Mouse (Mus musculus) C2C12 (cell line): ENCODE results near the gene Rftn1. TPM values are rescaled to one million over a fixed set of nuclear protein-coding genes. Genes with fewer than 3 reads are reported as not detected.

Experiments used
- H3K27me3 ChIP-seq: one replicate; pipeline ENCODE4 v1.6.1; 2011; ENCODE audit not compliant: control insufficient read depth, insufficient read depth, insufficient read length
- H3K36me3 ChIP-seq: one replicate; pipeline ENCODE4 v1.6.1; 2011; ENCODE audit not compliant: control insufficient read depth, insufficient read depth
- H3K4me3 ChIP-seq: one replicate; pipeline ENCODE4 v1.5.1; 2011; ENCODE audit warnings: mild to moderate bottlenecking, control low read depth; ENCODE audit not compliant: poor library complexity, insufficient read depth, severe bottlenecking
- H3K79me2 ChIP-seq: one replicate; pipeline ENCODE4 v1.6.1; 2011; ENCODE audit not compliant: control insufficient read depth, insufficient read depth
- H3K79me3 ChIP-seq: one replicate; pipeline ENCODE4 v1.6.1; 2011; ENCODE audit warnings: low read depth, control low read depth
- H3ac ChIP-seq: one replicate; pipeline ENCODE3; 2011; ENCODE audit warnings: low read depth; ENCODE audit not compliant: control insufficient read depth, insufficient read length
- CEBPB ChIP-seq: IDR thresholded peaks from one replicate; pipeline ENCODE4 v1.6.1; 2011; ENCODE audit warnings: low read depth, mild to moderate bottlenecking, control low read depth, moderate library complexity
- CTCF ChIP-seq: IDR thresholded peaks from one replicate; pipeline ENCODE4 v1.5.1; 2011; ENCODE audit not compliant: control insufficient read depth, insufficient read depth, insufficient read length
- FOSL1 ChIP-seq: IDR thresholded peaks from one replicate; pipeline ENCODE4 v1.8.0; 2011; ENCODE audit warnings: mild to moderate bottlenecking, low read length; ENCODE audit not compliant: poor library complexity, insufficient read depth, severe bottlenecking
- MAX ChIP-seq: IDR thresholded peaks from one replicate; pipeline ENCODE4 v1.6.1; 2011; ENCODE audit warnings: mild to moderate bottlenecking, control low read depth
- MYOD1 ChIP-seq: IDR thresholded peaks from one replicate; pipeline ENCODE4 v1.6.1; 2011; ENCODE audit warnings: low read depth; ENCODE audit not compliant: control insufficient read depth, insufficient read length
- MYOG ChIP-seq: IDR thresholded peaks from one replicate; pipeline ENCODE4 v1.6.1; 2011; ENCODE audit not compliant: control insufficient read depth, insufficient read length; ENCODE audit errors: extremely low read depth
- USF1 ChIP-seq: IDR thresholded peaks from one replicate; pipeline ENCODE4 v1.6.1; 2011; ENCODE audit warnings: low read depth, mild to moderate bottlenecking, control low read depth, moderate library complexity
- polyA plus RNA-seq: library from polyadenylated mRNA; unstranded; fragments of >200 nt; fragmentation: generic; extraction: Trizol; gene quantifications from one replicate; pipeline ENCODE4 v1.2.1, GENCODE M21; 2012; ENCODE audit warnings: missing spikeins

Rftn1 gene
- polyA plus RNA-seq, 1 experiment: 0.35 TPM

- Histone ChIP-seq H3K27me3 (no peaks in the 10 kb centered on the region), H3K79me2 (no peaks in the 10 kb centered on the region), H3ac (no peak overlapping the region), H3K79me3 (no peaks in the 10 kb centered on the region), H3K36me3 (no peaks in the 10 kb centered on the region), H3K4me3 (no peak overlapping the region)
- no peak for TF ChIP-seq MAX
- TF ChIP-seq MYOG: no peak
- no peak for TF ChIP-seq USF1
- no peak for TF ChIP-seq FOSL1
- no peak for TF ChIP-seq CEBPB
- TF ChIP-seq MYOD1: no peak
- no peak for TF ChIP-seq CTCF
These were observed 120.4 kb downstream of the Rftn1 start for GRCm38 (mm10) chr17:50069897-50070636.

GRCm38 (mm10) chr17:50069205-50069604 lies 121.3 kb downstream of the Rftn1 start:
- Histone ChIP-seq H3K79me3 (no peaks in the 10 kb centered on the region), H3K79me2 (no peaks in the 10 kb centered on the region), H3K27me3 (no peaks in the 10 kb centered on the region), H3K4me3 (no peak overlapping the region), H3K36me3 (no peaks in the 10 kb centered on the region), H3ac (no peak overlapping the region)
- no peak for TF ChIP-seq MYOG
- TF ChIP-seq USF1: no peak
- no peak for TF ChIP-seq FOSL1
- TF ChIP-seq MYOD1: no peak
- no peak for TF ChIP-seq MAX
- no peak for TF ChIP-seq CTCF
- no peak for TF ChIP-seq CEBPB

- Histone ChIP-seq H3K79me2 (no peaks in the 10 kb centered on the region), H3K79me3 (no peaks in the 10 kb centered on the region), H3K4me3 (no peak overlapping the region), H3K36me3 (no peaks in the 10 kb centered on the region), H3ac (no peak overlapping the region), H3K27me3 (no peaks in the 10 kb centered on the region)
- TF ChIP-seq USF1: no peak
- no peak for TF ChIP-seq FOSL1
- no peak for TF ChIP-seq CEBPB
- TF ChIP-seq MYOD1: no peak
- no peak for TF ChIP-seq MYOG
- no peak for TF ChIP-seq CTCF
- TF ChIP-seq MAX: no peak
These were observed 121.8 kb downstream of the Rftn1 start for GRCm38 (mm10) chr17:50068681-50069138.

GRCm38 (mm10) chr17:50067774-50068680 lies 122.4 kb downstream of the Rftn1 start:
- H3K36me3 ChIP-seq: no peaks in the 10 kb centered on the region
- H3K79me2 ChIP-seq: no peaks in the 10 kb centered on the region
- H3K27me3 ChIP-seq: no peaks in the 10 kb centered on the region
- TF ChIP-seq FOSL1 (no peak), CEBPB (no peak), CTCF (no peak), MYOD1 (no peak), USF1 (no peak), MAX (no peak), MYOG (no peak)
- no peak overlapping the region for H3ac ChIP-seq
- no peaks in the 10 kb centered on the region for H3K79me3 ChIP-seq
- no peak overlapping the region for H3K4me3 ChIP-seq

- Histone ChIP-seq H3K79me3 (no peaks in the 10 kb centered on the region), H3K4me3 (no peak overlapping the region), H3K36me3 (no peaks in the 10 kb centered on the region), H3K79me2 (no peaks in the 10 kb centered on the region), H3ac (no peak overlapping the region), H3K27me3 (no peaks in the 10 kb centered on the region)
- TF ChIP-seq MAX (no peak), USF1 (no peak), MYOG (no peak), FOSL1 (no peak), CTCF (no peak), CEBPB (no peak), MYOD1 (no peak)
These were observed 123.4 kb downstream of the Rftn1 start for GRCm38 (mm10) chr17:50066822-50067713.
